Mouse (Mus musculus) testis, adult 2 months (tissue): ENCODE data around the gene Mocs2.

Source experiments
- CTCF ChIP-seq: fragments of 200-500 bp; IDR thresholded peaks from 2 replicates; pipeline ENCODE4 v1.5.1; 2012; ENCODE audit warnings: low read depth, mild to moderate bottlenecking, inconsistent platforms, low read length, moderate library complexity; ENCODE audit not compliant: control insufficient read depth, insufficient read depth, insufficient replicate concordance
- POLR2A ChIP-seq: fragments of 200-500 bp; IDR thresholded peaks from 2 replicates; pipeline ENCODE4 v1.6.1; 2012; ENCODE audit warnings: low read depth, mild to moderate bottlenecking, inconsistent platforms, low read length, moderate library complexity; ENCODE audit not compliant: control insufficient read depth

- TF ChIP-seq CTCF (no peak), POLR2A (no peak)
These were observed 26.5 kb upstream of the Mocs2 start for GRCm38 (mm10) chr13:114791511-114791910.
